Mouse (Mus musculus): ENCODE data around the gene Elovl4.
A peak's percentile ranks its signal among the peaks of the same experiment; 100 is the strongest.

Gene Elovl4

GRCm38 (mm10) chr9:83805977-83806815 is at the start of gene Elovl4:
Gene Elovl4, minus strand, starts transcription at chr9:83806277.
- peak; percentile 22 to 23 for DNase-seq

DNA sequence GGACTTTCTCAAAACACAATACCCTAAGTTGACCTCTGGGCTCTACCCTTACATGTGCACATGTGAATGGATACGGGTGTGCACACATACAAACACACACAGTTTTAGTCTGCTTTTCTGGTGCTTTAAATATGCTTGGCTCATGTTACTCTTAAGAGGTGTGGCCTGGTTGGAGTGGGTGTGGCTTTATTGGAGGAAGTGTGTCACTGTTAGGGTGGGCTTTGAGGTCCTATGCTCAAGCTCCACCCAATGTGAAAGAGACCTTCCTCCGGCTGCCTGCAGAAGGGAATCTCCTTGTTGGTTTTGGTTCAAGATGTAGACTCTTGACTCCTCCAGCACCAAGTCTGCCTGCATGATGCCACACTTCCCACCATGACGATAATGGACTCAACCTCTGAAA is 46.4 kb upstream of the Elovl4 start:
- DNase-seq, result no peak

- no peak for DNase-seq
These were observed 28.8 kb upstream of the Elovl4 start for GRCm38 (mm10) chr9:83834748-83835313.

DNA sequence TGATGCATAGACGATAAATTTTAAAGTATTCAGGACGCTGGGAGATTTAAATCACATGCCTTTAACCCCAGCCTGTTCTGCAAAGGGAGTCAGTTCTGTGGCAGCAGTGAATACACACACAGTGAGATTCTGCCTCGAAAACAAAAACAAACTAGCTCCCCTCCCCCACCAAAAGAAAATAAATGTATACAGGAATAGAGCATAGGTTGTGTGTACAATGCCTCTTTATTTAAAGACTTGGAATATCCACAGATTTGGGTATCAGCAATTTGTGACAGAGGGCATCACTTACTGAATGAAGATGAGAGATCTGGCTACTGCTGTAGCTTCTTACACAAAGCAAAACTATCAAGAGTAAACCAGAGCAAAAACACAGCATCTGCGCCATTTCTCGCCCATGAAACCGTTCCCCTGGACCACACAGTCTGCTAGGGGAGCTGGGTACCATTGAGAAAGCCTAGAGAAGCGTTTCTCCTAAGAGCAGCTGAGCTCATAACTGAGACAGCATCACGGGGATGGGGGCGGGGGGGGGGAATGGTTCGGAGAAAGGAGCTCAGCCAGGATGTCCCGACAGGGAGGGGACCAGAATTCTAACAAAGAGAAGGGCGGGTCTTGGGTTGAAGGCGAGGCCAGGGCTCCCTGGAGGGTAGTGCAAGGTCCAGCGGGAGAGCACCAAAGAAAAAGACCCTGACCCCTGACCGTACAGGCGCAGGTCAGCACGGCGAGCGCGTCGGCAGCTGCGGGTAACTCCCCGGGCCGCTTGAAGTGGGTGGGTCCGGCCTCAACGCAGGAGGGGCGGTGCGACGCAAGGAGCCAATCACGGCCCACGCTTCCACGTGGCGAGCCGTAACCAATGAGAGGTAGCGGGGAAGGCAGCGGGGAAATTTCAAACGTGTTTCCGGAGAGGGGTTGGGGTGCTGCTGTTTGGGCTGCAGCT is 28.0 kb upstream of the Elovl4 start, which contains the start of gene Ttk:
Ttk (plus strand) TSS at position 879 of the 937 bp plus-strand sequence.
- DNase-seq, result peak; percentile 82 to 87

DNA sequence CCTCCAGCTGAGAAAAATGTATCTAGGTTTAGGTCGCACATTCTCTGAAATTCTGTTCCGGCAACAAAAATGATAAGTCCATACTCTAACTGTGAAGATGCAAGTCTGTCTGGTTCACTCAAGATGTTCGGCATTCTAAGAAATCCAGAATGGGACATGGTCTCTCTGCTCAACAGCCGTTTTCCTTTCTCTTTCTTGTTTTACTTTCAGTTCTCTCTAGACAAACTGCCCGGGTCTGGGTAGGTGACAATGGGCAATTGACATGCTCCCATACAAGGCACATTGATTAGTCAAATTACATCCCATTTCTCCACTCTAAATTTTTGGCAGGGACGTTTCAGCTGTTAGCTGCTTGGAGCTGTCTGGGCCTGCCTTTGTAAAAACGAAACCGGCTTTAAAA is 25.1 kb upstream of the Elovl4 start:
- DNase-seq, result no peak

- DNase-seq, result no peak
These were observed 23.8 kb upstream of the Elovl4 start for GRCm38 (mm10) chr9:83829896-83830295.

- no peak for DNase-seq
These were observed 16.8 kb upstream of the Elovl4 start for GRCm38 (mm10) chr9:83822925-83823324.

GRCm38 (mm10) chr9:83820976-83821375 is 14.9 kb upstream of the Elovl4 start:
- DNase-seq, result no peak

DNA sequence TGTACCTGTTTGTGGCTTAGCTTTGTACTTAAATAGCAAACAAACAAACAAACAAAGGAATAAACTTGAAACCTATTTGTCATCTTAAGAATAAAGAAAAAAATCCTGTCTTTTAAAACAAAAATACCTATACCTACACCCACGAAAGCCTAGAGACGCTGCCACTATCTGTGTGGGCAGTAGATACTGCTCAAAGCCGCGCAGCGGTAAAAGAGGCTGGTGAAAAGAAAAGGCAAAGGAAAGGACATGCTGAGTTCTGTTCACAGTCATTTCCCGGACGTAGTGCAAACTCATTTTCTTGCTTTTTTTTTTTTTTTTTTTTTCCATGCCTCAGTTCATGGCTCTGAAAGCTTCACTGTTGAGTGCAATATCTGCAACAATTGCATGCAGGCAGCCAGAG is 13.1 kb upstream of the Elovl4 start:
- no peak for DNase-seq

GRCm38 (mm10) chr9:83807562-83807961 is 1.5 kb upstream of the Elovl4 start:
- DNase-seq, result no peak

GRCm38 (mm10) chr9:83805164-83805976 is 707 bp downstream of the Elovl4 start:
- DNase-seq, result no peak

- DNase-seq, result no peak
These were observed 1.7 kb downstream of the Elovl4 start for GRCm38 (mm10) chr9:83804341-83804740.

GRCm38 (mm10) chr9:83797898-83798297 is 8.2 kb downstream of the Elovl4 start:
- DNase-seq, result no peak

DNA sequence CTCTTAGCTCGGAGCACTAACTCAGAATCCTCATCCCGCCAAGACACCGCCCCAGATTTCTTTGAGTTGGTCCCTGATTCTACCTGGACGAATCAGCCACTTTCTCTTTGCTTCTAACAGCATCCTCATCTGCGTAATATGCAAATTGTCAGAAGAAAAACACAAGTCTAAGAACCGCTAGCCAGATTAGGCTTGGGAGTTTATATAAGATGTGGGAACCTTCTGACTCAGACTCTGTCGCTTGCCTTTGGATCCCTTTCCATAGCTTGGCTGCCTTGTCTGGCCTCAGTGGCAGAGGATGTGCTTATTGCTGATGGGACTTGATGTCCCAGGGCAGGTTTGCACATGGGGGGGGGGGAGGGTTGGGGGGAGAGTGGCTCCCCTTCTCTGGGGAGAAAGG is 9.2 kb downstream of the Elovl4 start:
- DNase-seq, result no peak

- DNase-seq, result no peak
These were observed 16.8 kb downstream of the Elovl4 start for GRCm38 (mm10) chr9:83789326-83789725.

DNA sequence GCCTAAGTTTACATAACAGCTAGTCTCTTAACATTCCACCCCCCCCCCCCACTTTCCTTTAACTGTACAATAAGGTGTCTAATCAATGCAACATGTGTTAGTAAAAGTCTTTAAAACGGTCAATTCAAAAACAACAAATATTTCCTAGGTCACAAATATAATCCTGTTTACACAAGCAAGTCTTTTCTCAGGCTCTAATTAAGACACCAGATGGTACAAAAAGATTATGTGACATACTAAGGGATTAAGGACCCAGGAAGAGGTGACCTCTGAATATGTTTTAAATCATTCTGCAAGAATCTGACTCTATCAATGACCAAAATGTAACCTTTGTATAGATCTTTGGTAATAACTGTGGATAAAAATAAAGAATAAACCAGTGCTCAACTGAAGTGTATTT is 20.6 kb downstream of the Elovl4 start:
- no peak for DNase-seq

- DNase-seq, result no peak
These were observed 27.6 kb downstream of the Elovl4 start for GRCm38 (mm10) chr9:83778317-83778960.

- DNase-seq, result no peak
These were observed 44.8 kb downstream of the Elovl4 start for GRCm38 (mm10) chr9:83761318-83761717.

DNA sequence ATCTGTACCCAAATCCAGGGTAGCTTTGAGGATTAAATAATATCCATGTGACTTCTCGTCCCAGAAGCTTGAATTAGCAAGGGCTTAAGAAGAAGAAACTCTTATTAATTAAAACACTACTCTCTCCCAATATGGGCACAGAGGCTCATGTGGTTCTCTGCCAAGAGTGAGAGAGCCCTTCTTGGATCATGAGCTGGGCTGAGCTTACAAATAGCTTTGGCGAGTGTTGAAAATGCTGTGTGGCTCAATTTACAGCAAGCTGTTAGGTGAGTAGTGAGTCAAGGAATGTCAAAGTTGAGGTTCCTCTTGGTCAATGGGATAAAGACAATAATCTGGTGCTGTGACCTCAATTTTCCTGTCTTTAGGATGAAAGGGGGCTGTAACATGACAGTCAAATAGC is 74.2 kb downstream of the Elovl4 start:
- no peak for DNase-seq

DNA sequence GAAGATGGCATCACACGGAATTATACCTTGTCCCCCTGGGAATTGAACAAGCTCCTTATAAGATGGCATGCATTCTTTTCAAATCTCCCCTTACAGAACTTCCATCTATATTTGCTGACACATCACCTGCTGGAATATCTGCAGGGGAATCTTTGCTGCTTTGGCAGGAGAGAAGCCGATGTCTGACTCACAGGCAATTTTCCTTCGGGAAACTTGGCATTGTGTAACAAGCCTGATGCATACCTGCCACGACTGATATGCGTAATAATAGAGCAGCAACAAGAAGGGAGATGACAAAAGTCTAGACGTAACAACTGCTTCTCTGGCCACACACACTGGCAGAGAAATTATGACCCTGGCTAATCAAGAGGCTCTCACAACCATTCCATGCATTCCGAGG is 75.2 kb downstream of the Elovl4 start:
- DNase-seq, result no peak

All from thymus, adult 18-20 months (tissue).